Mouse (Mus musculus): ENCODE data around the gene Pgpep1.

- no peak for TF ChIP-seq CTCF (IDR thresholded peaks at IDR 0.05; ENCODE audit: extremely low read depth, insufficient read length, insufficient replicate concordance, low read depth, low read length)
- TF ChIP-seq POLR2A (IDR thresholded peaks at IDR 0.05; ENCODE audit: low read depth, low read length), result no peak
These were observed 31.0 kb upstream of the Pgpep1 start for GRCm38 (mm10) chr8:70691230-70691629.
